Mouse (Mus musculus): ENCODE measurements at regions not wholly inside any gene's neighbourhood (a gene's known extent, or its start where the extent isn't known, plus 50 kb on each side); places are given as distances from the start of the nearest gene placed in this dataset.

GRCm38 (mm10) chr15:27009069-27009468, 113.7 kb upstream of the Fbxl7 start:
- Histone ChIP-seq H3K4me2 (ENCODE audit: insufficient read depth, low read depth, poor library complexity, severe bottlenecking) (no peak overlapping the region), H3K27me3 (replicated peaks) (no peaks in the 10 kb centered on the region), H3K4me3 (replicated peaks in 1 of 3; ENCODE audit: low read depth in 2 of 3, low read length in 2 of 3, poor library complexity in 1 of 3) (no peak overlapping the region), H3K36me3 (replicated peaks in 1 of 2; ENCODE audit: control insufficient read depth in 1 of 2, insufficient read depth in 1 of 2, low read length in 1 of 2) (no peaks in the 10 kb centered on the region), H3K9me3 (replicated peaks; ENCODE audit: low read length) (no peaks in the 10 kb centered on the region), H3K27ac (ENCODE audit: insufficient read depth, low read depth) (no peak overlapping the region), H3K9ac (ENCODE audit: insufficient read depth, low read depth) (no peak overlapping the region), H3K4me1 (ENCODE audit: control insufficient read depth in 1 of 2, insufficient read depth in 2 of 2) (peaks cover 0 to 6% of the 10 kb centered on the region in 2 experiments; a peak in 1 of 4 replicates), H3K79me2 (replicated peaks; ENCODE audit: control insufficient read depth, extremely low read depth, insufficient read depth, poor library complexity, severe bottlenecking) (no peaks in the 10 kb centered on the region)
- dilution Hi-C loops (cut with MboI; ENCODE audit: extremely low pct_ligation_motif_present, extremely low pct_unique_long_range_greater_than_20kb, low sequenced_read_pairs) (no loop called here), in situ Hi-C loops (cut with MboI; ENCODE audit: low pct_ligation_motif_present, low pct_unique_long_range_greater_than_20kb, low sequenced_read_pairs) (no loop called here)
- TF ChIP-seq MEF2A (IDR thresholded peaks at IDR 0.05; ENCODE audit: borderline replicate concordance, low read depth, low read length): no peak
- TF ChIP-seq ETS1 (conservative IDR thresholded peaks at IDR 0.05; ENCODE audit: low read depth, low read length): no peak
- TF ChIP-seq CHD1 (IDR thresholded peaks at IDR 0.05; ENCODE audit: low read depth, low read length): no peak
- no peak for TF ChIP-seq ZKSCAN1 (IDR thresholded peaks at IDR 0.05; ENCODE audit: borderline replicate concordance, low read depth, low read length)
- TF ChIP-seq SIN3A (IDR thresholded peaks at IDR 0.05; ENCODE audit: low read length): no peak
- TF ChIP-seq TBP (conservative IDR thresholded peaks at IDR 0.05; ENCODE audit: low read depth, low read length): no peak
- TF ChIP-seq NELFE (IDR thresholded peaks at IDR 0.05; ENCODE audit: low read depth, low read length): no peak
- no peak for TF ChIP-seq NRF1 (IDR thresholded peaks at IDR 0.05; ENCODE audit: low read depth, low read length)
- no peak for TF ChIP-seq USF1 (IDR thresholded peaks at IDR 0.05; ENCODE audit: low read depth, low read length)
- TF ChIP-seq RAD21 (IDR thresholded peaks at IDR 0.05; ENCODE audit: low read depth, low read length): no peak
- TF ChIP-seq MAFK (IDR thresholded peaks at IDR 0.05; ENCODE audit: insufficient replicate concordance, low read length): no peak
- no peak for TF ChIP-seq JUND (conservative IDR thresholded peaks at IDR 0.05; ENCODE audit: low read depth, low read length)
- TF ChIP-seq USF2 (conservative IDR thresholded peaks at IDR 0.05; ENCODE audit: low read depth, low read length): no peak
- TF ChIP-seq CHD2 (IDR thresholded peaks at IDR 0.05; ENCODE audit: low read length): no peak
- TF ChIP-seq MYC (IDR thresholded peaks at IDR 0.05; ENCODE audit: low read depth, low read length): no peak
- TF ChIP-seq PAX5 (IDR thresholded peaks at IDR 0.05; ENCODE audit: low read length): no peak
- DNase-seq (ENCODE audit: extremely low read depth): no peak

- no peak overlapping the region for H3K4me3 ChIP-seq (replicated peaks in 1 of 3; ENCODE audit: low read depth in 2 of 3, low read length in 2 of 3, poor library complexity in 1 of 3)
- H3K4me2 ChIP-seq (ENCODE audit: insufficient read depth, low read depth, poor library complexity, severe bottlenecking): no peak overlapping the region
- in situ Hi-C loops (cut with MboI; ENCODE audit: low pct_ligation_motif_present, low pct_unique_long_range_greater_than_20kb, low sequenced_read_pairs) (no loop called here), dilution Hi-C loops (cut with MboI; ENCODE audit: extremely low pct_ligation_motif_present, extremely low pct_unique_long_range_greater_than_20kb, low sequenced_read_pairs) (no loop called here)
- no peak overlapping the region for H3K27ac ChIP-seq (ENCODE audit: insufficient read depth, low read depth)
- no peak overlapping the region for H3K9ac ChIP-seq (ENCODE audit: insufficient read depth, low read depth)
- H3K4me1 ChIP-seq (ENCODE audit: control insufficient read depth in 1 of 2, insufficient read depth in 2 of 2): peaks cover 0 to 6% of the 10 kb centered on the region in 2 experiments; a peak in 1 of 4 replicates
- no peak for DNase-seq (ENCODE audit: extremely low read depth)
- H3K79me2 ChIP-seq (replicated peaks; ENCODE audit: control insufficient read depth, extremely low read depth, insufficient read depth, poor library complexity, severe bottlenecking): no peaks in the 10 kb centered on the region
- no peaks in the 10 kb centered on the region for H3K36me3 ChIP-seq (replicated peaks in 1 of 2; ENCODE audit: control insufficient read depth in 1 of 2, insufficient read depth in 1 of 2, low read length in 1 of 2)
- no peaks in the 10 kb centered on the region for H3K27me3 ChIP-seq (replicated peaks)
- TF ChIP-seq NRF1 (IDR thresholded peaks at IDR 0.05; ENCODE audit: low read depth, low read length) (no peak), ELF1 (IDR thresholded peaks at IDR 0.05; ENCODE audit: low read depth, low read length) (no peak), CHD1 (IDR thresholded peaks at IDR 0.05; ENCODE audit: low read depth, low read length) (no peak), ZMIZ1 (IDR thresholded peaks at IDR 0.05; ENCODE audit: low read depth, low read length) (no peak), POLR2AphosphoS2 (IDR thresholded peaks at IDR 0.05; ENCODE audit: low read depth, low read length) (no peak), UBTF (IDR thresholded peaks at IDR 0.05; ENCODE audit: low read depth, low read length) (no peak), JUN (IDR thresholded peaks at IDR 0.05; ENCODE audit: insufficient read depth, low read depth, low read length) (no peak)
- no peaks in the 10 kb centered on the region for H3K9me3 ChIP-seq (replicated peaks; ENCODE audit: low read length)
Measured at GRCm38 (mm10) chr15:27013906-27014658, 118.7 kb upstream of the Fbxl7 start.

Measured in CH12.LX (cell line).